Mouse (Mus musculus): ENCODE measurements at regions not wholly inside any gene's neighbourhood (a gene's known extent, or its start where the extent isn't known, plus 50 kb on each side); places are given as distances from the start of the nearest gene placed in this dataset.

DNA sequence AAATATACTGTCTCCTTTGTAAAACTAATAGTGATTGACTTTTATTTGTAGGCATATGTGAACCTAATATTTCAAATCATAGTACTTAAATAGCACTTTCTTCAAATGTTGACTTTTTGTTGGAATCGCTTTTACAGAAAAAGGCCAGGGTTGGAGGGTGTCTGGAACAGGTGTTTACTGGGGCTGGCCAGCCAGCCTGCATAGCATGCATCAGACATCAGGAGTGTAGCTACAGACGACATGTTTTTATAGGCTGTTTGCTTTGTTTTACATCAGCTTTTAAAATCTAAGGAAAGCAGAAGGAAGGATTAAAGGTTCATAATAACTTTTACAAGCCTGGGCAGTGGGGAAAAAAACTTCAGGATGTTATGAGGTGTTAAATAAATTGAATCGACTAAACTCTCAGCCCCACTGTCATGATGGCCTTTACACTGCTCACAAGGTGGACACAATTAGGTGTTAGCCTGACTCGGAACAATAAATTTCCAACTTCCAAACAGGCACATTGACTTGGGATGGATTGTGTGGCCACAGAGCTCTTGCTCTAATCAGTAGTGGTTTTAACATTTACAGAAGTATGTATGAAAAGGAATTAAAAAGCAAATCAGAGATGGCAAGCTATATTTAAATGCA, 66.0 kb downstream of the Rbm43 start:
- 78% methylated on average over 4 of the region's 4 CpGs for WGBS

DNA sequence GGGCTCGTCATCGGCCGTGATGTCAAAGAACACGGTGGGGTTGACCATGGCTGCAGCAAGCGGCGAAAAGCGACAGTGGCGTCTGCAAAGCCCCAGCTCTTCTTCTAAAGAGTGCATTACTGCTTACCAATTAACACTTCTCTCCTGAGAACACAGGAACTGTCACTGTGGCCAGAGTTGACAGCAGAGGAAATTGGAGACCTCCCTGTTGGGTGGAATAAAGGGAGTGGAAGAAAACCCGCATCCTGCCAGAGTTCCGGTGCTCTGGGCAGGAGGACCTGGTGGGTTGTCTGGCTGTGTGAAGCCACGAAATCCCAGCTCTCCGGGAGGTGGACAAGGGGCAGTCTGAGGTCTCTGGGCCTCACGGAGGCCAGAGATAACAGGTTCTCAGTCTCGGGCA, 63.4 kb downstream of the Rbm43 start:
- H3K36me3 ChIP-seq (ENCODE audit: control insufficient read depth, insufficient read depth): no peaks in the 10 kb centered on the region
- no peaks in the 10 kb centered on the region for H3K9me3 ChIP-seq (replicated peaks; ENCODE audit: control insufficient read depth, low read length)
- ATAC-seq (replicated peaks; ENCODE audit: extremely low read depth, insufficient read depth, low FRiP score): no peak
- no peak overlapping the region for H3K4me2 ChIP-seq (ENCODE audit: low read depth, low read length)
- 74% methylated on average over 14 of the region's 14 CpGs for WGBS
- H3K27me3 ChIP-seq (ENCODE audit: control insufficient read depth, insufficient read depth, low read length): no peaks in the 10 kb centered on the region
- H3K4me3 ChIP-seq (ENCODE audit: low read length): no peak overlapping the region
- no peak overlapping the region for H3K9ac ChIP-seq (ENCODE audit: low read length)
- no peaks in the 10 kb centered on the region for H3K4me1 ChIP-seq (ENCODE audit: control insufficient read depth, insufficient read depth, low read length)
- no peak overlapping the region for H3K27ac ChIP-seq (ENCODE audit: low read length)

More for the DNA sequence above, 66.0 kb downstream of the Rbm43 start:
- H3K9me3 ChIP-seq (replicated peaks; ENCODE audit: control insufficient read depth, low read length): no peaks in the 10 kb centered on the region
- no peak for ATAC-seq (replicated peaks; ENCODE audit: extremely low read depth, insufficient read depth, low FRiP score)
- H3K9ac ChIP-seq (ENCODE audit: low read length): no peak overlapping the region
- H3K36me3 ChIP-seq (ENCODE audit: control insufficient read depth, insufficient read depth): no peaks in the 10 kb centered on the region
- no peak overlapping the region for H3K27ac ChIP-seq (ENCODE audit: low read length)
- no peaks in the 10 kb centered on the region for H3K4me1 ChIP-seq (ENCODE audit: control insufficient read depth, insufficient read depth, low read length)
- no peak overlapping the region for H3K4me2 ChIP-seq (ENCODE audit: low read depth, low read length)
- H3K4me3 ChIP-seq (ENCODE audit: low read length): no peak overlapping the region
- H3K27me3 ChIP-seq (ENCODE audit: control insufficient read depth, insufficient read depth, low read length): no peaks in the 10 kb centered on the region
